Mouse (Mus musculus) bone marrow macrophage, adult 2 months (primary cell): Measurements from ENCODE around the gene Gm6367.
"Not testable (repeated sequence)": the region's sequence is repeated elsewhere in the genome, so short reads cannot be mapped to it uniquely, and the experiment has no call there.

Experiments used
- CTCF ChIP-seq: IDR thresholded peaks from 2 replicates; pipeline ENCODE4 v1.5.1; 2012; ENCODE audit warnings: low read depth, mild to moderate bottlenecking, low read length, moderate library complexity
- POLR2A ChIP-seq: IDR thresholded peaks from 2 replicates; pipeline ENCODE4 v1.6.1; 2012; ENCODE audit warnings: mild to moderate bottlenecking, low read depth, low read length, borderline replicate concordance

DNA sequence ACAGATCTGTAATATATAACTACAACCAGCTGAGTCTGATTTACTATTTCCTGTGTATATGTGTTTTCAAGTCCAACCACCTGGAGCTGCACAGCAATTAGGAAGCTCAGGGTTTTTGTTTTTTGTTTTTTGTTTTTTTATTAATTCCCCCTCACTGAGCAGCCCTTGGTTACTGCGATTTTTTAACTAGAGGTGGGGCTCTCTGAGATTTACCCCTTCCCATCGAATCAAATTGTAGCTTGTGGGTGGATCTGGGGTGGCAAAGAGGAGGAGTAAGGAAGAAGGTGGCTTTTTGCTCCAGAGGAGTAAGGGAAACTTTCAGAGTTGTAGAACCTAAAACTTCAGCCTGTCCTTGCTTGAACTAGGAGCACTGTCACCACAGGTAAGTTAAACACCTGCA is at the start of gene Gm6367:
- not testable (repeated sequence) for TF ChIP-seq POLR2A, CTCF
